Mouse (Mus musculus) ES-E14 (cell line): ENCODE measurements around the gene Wipf2.

Experiments
- CHD2 ChIP-seq: IDR thresholded peaks from 2 replicates; pipeline ENCODE4 v1.6.1; 2014; ENCODE audit warnings: mild to moderate bottlenecking, low read depth, low read length, inconsistent platforms
- HCFC1 ChIP-seq: IDR thresholded peaks from 2 replicates; pipeline ENCODE4 v1.6.1; 2012; ENCODE audit warnings: low read length, inconsistent platforms, borderline replicate concordance; ENCODE audit not compliant: insufficient read depth

DNA sequence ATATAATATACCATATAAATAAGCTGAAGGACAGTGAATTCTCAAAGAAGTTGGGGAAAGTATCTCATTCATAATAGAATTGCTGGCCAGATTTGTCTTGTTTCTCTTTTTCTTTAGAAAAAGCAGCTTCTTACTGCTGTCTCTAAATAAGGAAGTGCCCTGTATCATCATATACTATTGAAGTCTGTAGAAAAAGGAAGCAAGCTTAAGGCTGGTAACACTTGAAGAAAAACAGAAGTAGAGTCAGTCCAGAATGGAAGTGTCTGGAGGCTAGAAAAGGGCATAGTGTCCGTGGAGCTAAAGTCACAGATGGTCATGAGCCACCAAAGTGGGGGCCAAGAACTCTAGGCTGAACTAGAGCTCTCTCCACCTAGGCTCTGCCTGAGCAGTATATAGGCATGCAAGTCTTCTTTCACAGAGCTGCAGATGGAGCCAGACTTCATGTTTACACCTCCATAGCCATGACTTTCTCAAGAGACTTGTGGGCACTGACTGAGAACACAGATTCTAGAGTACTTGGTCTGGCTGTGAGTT lies 46.7 kb upstream of the Wipf2 start:
- no peak for TF ChIP-seq HCFC1
- no peak for TF ChIP-seq CHD2
